Mouse (Mus musculus) MN1 (cell line): ENCODE results near the gene Fstl3.

Experiments
- DNase-seq: peaks from one replicate; pipeline ENCODE4 v3.0.0-alpha.2; 2016; ENCODE audit warnings: low spot score

Gene Fstl3

GRCm38 (mm10) chr10:79762875-79763274, 14.2 kb upstream of the Fstl3 start:
- no peak for DNase-seq

- DNase-seq = no peak
Measured at GRCm38 (mm10) chr10:79764234-79764633, 12.8 kb upstream of the Fstl3 start.

GRCm38 (mm10) chr10:79765228-79765745, 11.8 kb upstream of the Fstl3 start:
- DNase-seq = no peak

DNA sequence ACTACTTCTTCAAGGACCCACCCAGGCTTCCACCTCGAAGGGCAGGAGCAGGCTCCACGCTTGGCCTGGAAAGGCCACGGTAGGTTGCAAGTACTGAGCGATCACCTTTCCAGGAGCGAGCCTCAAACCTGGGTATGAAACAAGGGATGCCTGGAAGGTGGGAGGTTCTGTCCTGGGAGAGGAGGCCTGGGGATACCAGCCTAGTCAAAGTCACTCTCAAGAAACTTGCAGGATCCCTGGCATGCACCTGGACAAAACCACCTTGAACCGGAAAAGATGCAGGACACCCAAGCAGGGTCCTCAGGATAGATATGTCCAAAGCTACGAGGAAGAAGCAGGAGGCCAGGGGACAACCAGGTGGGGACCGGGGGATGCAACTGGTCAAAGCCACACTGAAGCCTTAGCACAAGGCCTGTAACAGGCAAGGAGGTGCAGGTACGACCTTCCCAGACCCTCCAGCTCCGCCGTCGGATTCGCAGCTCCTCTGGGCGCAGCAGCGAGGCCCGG, 11.0 kb upstream of the Fstl3 start:
- no peak for DNase-seq

DNA sequence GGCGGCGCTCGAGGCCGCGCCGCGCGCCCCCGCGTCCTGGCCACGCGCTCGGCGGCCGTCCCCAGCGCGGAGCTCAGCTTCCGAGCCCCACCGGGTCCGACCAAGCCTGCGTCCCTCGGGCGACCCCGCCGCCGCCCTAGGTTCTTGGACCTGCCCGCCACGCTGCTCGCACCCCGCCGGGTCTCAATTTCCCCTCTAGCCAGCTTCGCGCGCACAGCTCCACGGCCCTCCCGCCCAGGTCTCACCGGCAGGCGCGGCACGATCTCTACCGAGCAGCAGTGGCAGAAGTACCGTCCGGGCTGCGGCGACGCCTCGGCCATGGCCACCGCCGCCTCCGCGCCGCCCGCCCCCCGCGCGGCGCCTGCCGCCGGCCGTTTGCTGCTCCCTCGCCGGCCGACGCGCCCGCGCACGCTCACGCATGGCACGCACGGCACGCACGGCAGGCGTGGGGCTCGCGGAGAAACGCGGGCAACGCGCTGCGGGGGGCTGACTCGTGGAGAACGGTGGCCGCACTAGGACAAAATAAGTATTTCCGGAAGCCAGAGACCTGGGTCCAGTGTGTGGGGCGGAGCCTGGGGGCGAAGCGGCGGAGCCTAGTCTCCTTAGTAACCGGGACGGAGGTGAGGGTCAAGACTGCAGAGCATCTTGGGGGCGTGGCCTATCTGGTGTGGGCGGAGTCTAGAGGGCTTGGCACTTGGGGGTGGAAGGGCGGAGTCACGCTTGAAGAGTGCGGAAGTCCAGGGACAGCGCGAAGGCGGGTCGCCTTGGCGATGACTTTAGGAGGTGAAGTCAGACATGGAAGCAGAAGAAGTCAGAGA, 10.4 kb upstream of the Fstl3 start, which contains the start of gene Rnf126:
Rnf126 (minus strand) TSS at position 445 of the 818 bp plus-strand sequence.
- DNase-seq = peak; percentile 100

GRCm38 (mm10) chr10:79767372-79768244, 9.5 kb upstream of the Fstl3 start:
- DNase-seq = peak; percentile 98

- peak; percentile 83 for DNase-seq
Measured at GRCm38 (mm10) chr10:79768400-79768799, 8.7 kb upstream of the Fstl3 start.

GRCm38 (mm10) chr10:79769329-79769728, 7.7 kb upstream of the Fstl3 start:
- DNase-seq = no peak

GRCm38 (mm10) chr10:79772320-79772719, 4.8 kb upstream of the Fstl3 start:
- no peak for DNase-seq

GRCm38 (mm10) chr10:79773208-79773607, 3.9 kb upstream of the Fstl3 start:
- no peak for DNase-seq

GRCm38 (mm10) chr10:79774486-79775279, 2.4 kb upstream of the Fstl3 start:
- no peak for DNase-seq

GRCm38 (mm10) chr10:79778006-79778405, 934 bp downstream of the Fstl3 start:
- peak; percentile 93 for DNase-seq

- no peak for DNase-seq
Measured at GRCm38 (mm10) chr10:79779193-79779592, 2.1 kb downstream of the Fstl3 start.

GRCm38 (mm10) chr10:79779784-79780663, 3.0 kb downstream of the Fstl3 start:
- peak; percentile 69 for DNase-seq

GRCm38 (mm10) chr10:79780664-79781015, 3.6 kb downstream of the Fstl3 start:
- DNase-seq = no peak

GRCm38 (mm10) chr10:79781139-79781538, 4.1 kb downstream of the Fstl3 start:
- no peak for DNase-seq

- DNase-seq = no peak
Measured at GRCm38 (mm10) chr10:79781956-79782355, 4.9 kb downstream of the Fstl3 start.

DNA sequence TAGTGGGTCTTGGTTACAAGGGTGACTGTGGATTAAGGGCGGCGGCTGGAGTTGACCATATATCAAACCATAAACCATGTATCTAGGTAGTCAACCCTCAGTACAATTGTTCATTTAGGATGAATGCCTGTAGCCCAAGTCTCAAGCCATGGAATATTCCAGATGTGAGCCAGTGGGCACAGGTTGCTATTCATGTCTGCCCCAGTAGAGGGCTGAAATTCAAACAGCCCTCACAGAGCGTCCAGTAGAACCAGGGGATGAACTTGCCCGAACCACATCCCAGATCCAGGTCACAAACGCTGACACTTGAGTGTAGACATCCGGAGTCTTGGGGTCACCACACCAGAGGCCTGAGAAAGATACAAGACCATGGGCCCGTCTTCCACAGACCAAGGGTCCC, 6.0 kb downstream of the Fstl3 start:
- DNase-seq = no peak

DNA sequence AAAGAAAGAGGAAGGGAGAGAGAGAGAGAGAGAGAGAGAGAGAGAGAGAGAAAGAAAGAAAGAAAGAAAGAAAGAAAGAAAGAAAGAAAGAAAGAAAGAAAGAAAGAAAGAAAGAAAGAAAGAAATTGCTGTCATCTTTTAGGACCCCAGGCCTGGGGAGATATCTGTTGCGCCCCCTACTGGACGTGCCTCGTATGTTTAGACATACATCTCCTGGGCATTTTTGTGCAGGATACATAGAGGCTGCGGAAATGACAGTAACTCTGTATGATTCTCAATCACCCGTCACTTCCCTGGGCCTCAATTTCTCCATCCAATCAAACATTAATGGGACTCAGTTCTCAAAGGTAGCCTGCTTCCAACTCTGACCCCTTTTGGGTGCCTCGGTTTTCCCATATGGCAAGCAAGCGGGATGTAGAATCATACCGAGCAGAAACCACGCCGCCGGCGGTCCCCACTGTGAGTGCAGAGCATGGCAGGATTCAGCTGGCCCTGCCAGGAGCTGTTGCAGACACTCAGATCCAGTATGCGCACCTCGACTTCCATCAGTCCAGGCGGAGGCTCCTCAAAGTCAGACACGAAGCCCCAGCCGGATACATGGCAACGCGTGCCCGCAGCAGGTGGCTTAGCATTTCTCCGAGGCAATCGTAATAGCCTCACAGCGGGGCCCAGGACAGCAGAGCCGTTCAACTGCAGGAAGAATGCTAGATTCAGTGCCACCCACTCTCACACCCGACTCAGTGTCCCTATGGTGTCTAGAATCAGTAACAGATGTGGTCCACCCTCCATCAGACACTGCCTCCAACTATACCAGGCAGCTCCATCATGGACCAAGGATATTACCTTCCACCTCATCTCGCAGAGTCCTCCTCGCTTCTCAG, 7.1 kb downstream of the Fstl3 start:
- peak; percentile 67 for DNase-seq
